Comparison of ENCODE assay signal across 8 mouse cellular contexts in genomic region chr2:27818656-27819055, GRCm38 (mm10).
DNase-seq lines count a peak whose midpoint lies in the region; ATAC-seq and TF ChIP-seq lines count a peak whose summit lies in the region.

No protein-coding gene starts in this region.

- no peak for ATAC-seq in liver, postnatal 0 days
- ATAC-seq in intestine, embryonic 16.5 days = 0 out of 2 replicates have a peak, but pooled peaks have one; percentile 16

- DNase-seq in liver, adult 2 months (ENCODE audit: extremely low read depth, low read depth, low spot score) = peak; percentile 6
- no peak for DNase-seq in liver, postnatal 0 days
- peak; percentile 21 to 27 for DNase-seq in cerebellum, postnatal 36 days
- DNase-seq in ovary, postnatal 36 days (ENCODE audit: low spot score) = peak; percentile 26
- no peak for DNase-seq in thymus, postnatal 4 days
- DNase-seq in spleen, postnatal 14 days (ENCODE audit: low spot score in 2 of 2) = no peak
- DNase-seq in gastrocnemius, postnatal 10 days = no peak

- H3K36me3 ChIP-seq in liver, adult 2 months (ENCODE audit: control insufficient read depth, insufficient read depth, low read length) = no peaks in the 10 kb centered on the region
- H3K36me3 ChIP-seq in liver, postnatal 0 days (replicated peaks; ENCODE audit: insufficient read depth, low read length) = no peaks in the 10 kb centered on the region
- H3K36me3 ChIP-seq in intestine, embryonic 16.5 days (ENCODE audit: control insufficient read depth, insufficient read depth, low read length) = no peaks in the 10 kb centered on the region

- TF ChIP-seq EP300 in liver, postnatal 0 days (IDR thresholded peaks at IDR 0.05; ENCODE audit: low read depth) = no peak

- H3K4me1 ChIP-seq in liver, adult 2 months (ENCODE audit: control insufficient read depth, insufficient read depth, low read length) = no peaks in the 10 kb centered on the region
- H3K4me1 ChIP-seq in liver, postnatal 0 days (ENCODE audit: insufficient read depth) = no peaks in the 10 kb centered on the region
- 0 out of 2 replicates have a peak, but pooled peaks cover 6% of the 10 kb centered on the region for H3K4me1 ChIP-seq in intestine, embryonic 16.5 days (ENCODE audit: control insufficient read depth, insufficient read depth, low read length)

- TF ChIP-seq CTCF in liver, adult 2 months (IDR thresholded peaks at IDR 0.05; ENCODE audit: low read depth, low read length) = no peak
- TF ChIP-seq CTCF in liver, postnatal 0 days (IDR thresholded peaks at IDR 0.05; ENCODE audit: low read depth) = no peak

- no peak for TF ChIP-seq POLR2A in liver, adult 2 months (IDR thresholded peaks at IDR 0.05; ENCODE audit: extremely low read depth, insufficient read depth, low read length)

- no peaks in the 10 kb centered on the region for H3K79me2 ChIP-seq in liver, adult 2 months (ENCODE audit: control insufficient read depth, insufficient read depth, low read length)

- H3K27me3 ChIP-seq in liver, adult 2 months (ENCODE audit: control insufficient read depth, insufficient read depth, low read length) = no peaks in the 10 kb centered on the region
- no peaks in the 10 kb centered on the region for H3K27me3 ChIP-seq in liver, postnatal 0 days (ENCODE audit: insufficient read depth, low read length)
- no peaks in the 10 kb centered on the region for H3K27me3 ChIP-seq in intestine, embryonic 16.5 days (replicated peaks; ENCODE audit: control insufficient read depth, insufficient read depth, low read length)

- no peak overlapping the region for H3K9ac ChIP-seq in liver, adult 2 months (ENCODE audit: low read depth, low read length)
- H3K9ac ChIP-seq in liver, postnatal 0 days (replicated peaks) = no peak overlapping the region
- no peak overlapping the region for H3K9ac ChIP-seq in intestine, embryonic 16.5 days (ENCODE audit: low read depth, low read length)

- no peaks in the 10 kb centered on the region for H3K9me3 ChIP-seq in liver, postnatal 0 days (ENCODE audit: low read length)
- H3K9me3 ChIP-seq in intestine, embryonic 16.5 days (ENCODE audit: control insufficient read depth, low read length) = peaks cover 4% of the 10 kb centered on the region; the same call in 1 of the 2 replicates

- no peak overlapping the region for H3K27ac ChIP-seq in liver, adult 2 months (replicated peaks; ENCODE audit: insufficient read depth, low read depth, low read length)
- H3K27ac ChIP-seq in liver, postnatal 0 days (ENCODE audit: low read depth) = no peak overlapping the region
- peak overlapping the region; percentile 3 for H3K27ac ChIP-seq in intestine, embryonic 16.5 days (ENCODE audit: low read length)

- no peak overlapping the region for H3K4me3 ChIP-seq in liver, adult 2 months (ENCODE audit: insufficient read depth, low read depth, low read length)
- no peak overlapping the region for H3K4me3 ChIP-seq in liver, postnatal 0 days (ENCODE audit: low read depth, low read length)
- H3K4me3 ChIP-seq in intestine, embryonic 16.5 days (ENCODE audit: low read length) = no peak overlapping the region

- whole genome bisulfite sequencing in liver, adult 2 months = 48% methylated on average over 4 of the region's 4 CpGs
- WGBS in liver, postnatal 0 days (ENCODE audit: insufficient replicate concordance) = 57% methylated on average over 4 of the region's 4 CpGs
- WGBS in intestine, embryonic 16.5 days = 26% methylated on average over 4 of the region's 4 CpGs

- no peak overlapping the region for H3K4me2 ChIP-seq in liver, postnatal 0 days (ENCODE audit: low read depth, low read length)
- no peak overlapping the region for H3K4me2 ChIP-seq in intestine, embryonic 16.5 days (ENCODE audit: low read depth, low read length)

Comparison
In these comparisons a context has a peak if more than half of its experiments do, and no peak if none do; other contexts are left out.
1. DNase-seq: peak in liver, adult 2 months (single experiment), cerebellum, postnatal 36 days (2 of 2) and ovary, postnatal 36 days (single experiment); none in liver, postnatal 0 days (single experiment), thymus, postnatal 4 days (single experiment), spleen, postnatal 14 days (0 of 2) and gastrocnemius, postnatal 10 days (single experiment).